8 mouse cellular contexts compared by ENCODE assay signal in the genomic region with DNA sequence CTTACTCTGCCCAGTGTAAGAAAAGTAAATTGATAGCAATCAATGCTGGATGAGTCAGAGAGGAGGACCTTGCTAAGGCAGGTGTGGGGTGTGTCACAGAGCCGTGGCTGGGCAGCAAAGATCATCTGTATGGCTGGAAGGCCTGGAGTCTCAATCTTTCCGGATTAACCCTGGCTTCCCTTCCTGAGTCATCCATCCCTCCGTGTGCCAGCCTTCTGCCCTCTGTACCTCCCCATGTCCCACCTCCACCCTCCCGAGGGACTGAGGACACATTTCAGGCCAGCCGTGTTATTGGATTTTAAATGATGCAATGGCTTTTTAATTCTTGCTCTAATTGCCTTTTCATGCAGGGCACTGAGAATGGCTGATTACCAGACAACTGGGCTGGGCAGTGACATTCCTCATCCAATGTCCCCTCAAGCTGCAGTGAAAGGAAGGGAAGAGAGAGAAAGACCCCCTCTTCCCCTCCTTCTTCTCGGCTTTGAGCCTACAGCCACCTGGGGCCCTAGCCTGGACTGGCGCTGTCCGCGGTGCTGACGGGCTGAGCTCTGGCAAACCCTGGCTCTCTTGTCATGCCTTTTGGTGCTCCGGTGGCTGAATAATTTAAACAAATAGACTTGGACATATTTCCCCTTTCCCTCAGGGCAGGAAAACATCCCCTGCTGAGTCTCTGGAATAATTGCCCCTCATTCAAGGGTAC. TPM values are rescaled to one million over a fixed set of nuclear protein-coding genes. Genes with fewer than 3 reads are reported as not detected.
DNase-seq lines count a peak whose midpoint lies in the region; ATAC-seq and TF ChIP-seq lines count a peak whose summit lies in the region.

No protein-coding gene starts in this region.

- H3K36me3 ChIP-seq in ES-Bruce4 (ENCODE audit: control insufficient read depth, insufficient read depth, low read length, poor library complexity, severe bottlenecking), result no peaks in the 10 kb centered on the region
- no peaks in the 10 kb centered on the region for H3K36me3 ChIP-seq in hindbrain, embryonic 13.5 days
- no peaks in the 10 kb centered on the region for H3K36me3 ChIP-seq in stomach, postnatal 0 days (ENCODE audit: control insufficient read depth, insufficient read depth, low read length)

- no peaks in the 10 kb centered on the region for H3K27me3 ChIP-seq in ES-Bruce4 (ENCODE audit: control insufficient read depth, insufficient read depth, low read length, poor library complexity, severe bottlenecking)
- peaks cover 15% of the 10 kb centered on the region; the same call in 1 of the 2 replicates for H3K27me3 ChIP-seq in hindbrain, embryonic 13.5 days
- H3K27me3 ChIP-seq in stomach, postnatal 0 days (ENCODE audit: control insufficient read depth, insufficient read depth, low read length), result no peaks in the 10 kb centered on the region

- TF ChIP-seq POLR2A in ES-Bruce4 (IDR thresholded peaks at IDR 0.05; ENCODE audit: insufficient read depth, low read length), result no peak

- DNase-seq in heart, adult 18-20 months, result peak; percentile 24 to 71
- no peak for DNase-seq in heart, adult 9 months (ENCODE audit: low spot score in 2 of 2)
- peak; percentile 91 for DNase-seq in embryo, embryonic 10 days (ENCODE audit: low spot score)
- DNase-seq in stomach, postnatal 0 days (ENCODE audit: low spot score), result peak; percentile 73
- no peak for DNase-seq in layer of hippocampus, adult 8-10 months (ENCODE audit: low spot score in 2 of 2)

- no peak overlapping the region for H3K4me3 ChIP-seq in ES-Bruce4 (ENCODE audit: low read depth, low read length)
- no peak overlapping the region for H3K4me3 ChIP-seq in hindbrain, embryonic 13.5 days
- no peak overlapping the region for H3K4me3 ChIP-seq in stomach, postnatal 0 days (ENCODE audit: low read depth, low read length)

- H3K27ac ChIP-seq in ES-Bruce4 (ENCODE audit: insufficient read depth, low read length), result no peak overlapping the region
- H3K27ac ChIP-seq in hindbrain, embryonic 13.5 days, result peak overlapping the region; percentile 66; the same call in 1 of the 2 replicates
- H3K27ac ChIP-seq in stomach, postnatal 0 days (replicated peaks), result no peak overlapping the region

- peak; percentile 52; the same call in 1 of the 2 replicates for TF ChIP-seq EP300 in ES-Bruce4 (IDR thresholded peaks at IDR 0.05; ENCODE audit: insufficient read depth, low read depth, low read length)
- TF ChIP-seq EP300 in stomach, postnatal 0 days (optimal IDR thresholded peaks at IDR 0.05), result no peak

- peak; percentile 62 for ATAC-seq in hindbrain, embryonic 13.5 days (ENCODE audit: low FRiP score)
- ATAC-seq in megakaryocyte progenitor cell, adult 5-6 weeks (replicated peaks; ENCODE audit: poor library complexity), result peak; percentile 68
- no peak for ATAC-seq in stomach, postnatal 0 days (ENCODE audit: low FRiP score, low TSS enrichment)

- no peaks in the 10 kb centered on the region for H3K9me3 ChIP-seq in ES-Bruce4 (replicated peaks; ENCODE audit: control insufficient read depth, insufficient read depth, low read length, poor library complexity, severe bottlenecking)
- H3K9me3 ChIP-seq in hindbrain, embryonic 13.5 days, result no peaks in the 10 kb centered on the region
- H3K9me3 ChIP-seq in stomach, postnatal 0 days (ENCODE audit: control insufficient read depth, low read length), result no peaks in the 10 kb centered on the region

- 9% methylated on average over 11 of the region's 11 CpGs for WGBS in hindbrain, embryonic 13.5 days
- WGBS in stomach, postnatal 0 days, result 23% methylated on average over 11 of the region's 11 CpGs

- peaks cover 6% of the 10 kb centered on the region for H3K4me1 ChIP-seq in ES-Bruce4 (ENCODE audit: control insufficient read depth, insufficient read depth, low read length)
- peaks cover 54% of the 10 kb centered on the region for H3K4me1 ChIP-seq in hindbrain, embryonic 13.5 days (replicated peaks)
- H3K4me1 ChIP-seq in stomach, postnatal 0 days (replicated peaks; ENCODE audit: control insufficient read depth, insufficient read depth), result no peaks in the 10 kb centered on the region

- 0 out of 2 replicates have a peak overlapping the region, but pooled peaks have one; percentile 0 for H3K4me2 ChIP-seq in hindbrain, embryonic 13.5 days
- no peak overlapping the region for H3K4me2 ChIP-seq in stomach, postnatal 0 days (replicated peaks; ENCODE audit: low read depth)

- H3K9ac ChIP-seq in ES-Bruce4 (ENCODE audit: low read depth, poor library complexity, severe bottlenecking), result no peak overlapping the region
- no peak overlapping the region for H3K9ac ChIP-seq in hindbrain, embryonic 13.5 days
- H3K9ac ChIP-seq in stomach, postnatal 0 days (ENCODE audit: low read length), result no peak overlapping the region

- no peak for TF ChIP-seq CTCF in ES-Bruce4 (IDR thresholded peaks at IDR 0.05; ENCODE audit: low read depth, low read length)
- no peak for TF ChIP-seq CTCF in stomach, postnatal 0 days (IDR thresholded peaks at IDR 0.05; ENCODE audit: low read depth)

RNA-seq across cellular contexts. Expression of gene Lemd2, which starts 24.1 kb away (rescaled TPM):
- total RNA-seq in heart, adult 18-20 months (2021), result 10 to 100 TPM; 28.0 to 30.5 TPM
- 31.6 and 38.7 TPM in 2 replicates for polyA plus RNA-seq in ES-Bruce4 (2011; ENCODE audit: insufficient read depth, insufficient read length, low read depth, missing spikeins)
- polyA plus RNA-seq in hindbrain, embryonic 13.5 days (2015; fragmentation: Nextera tagmentation; extraction: Ambion mirVana), result 19.0 and 19.9 TPM in 2 replicates
- total RNA-seq in megakaryocyte progenitor cell, adult 5-6 weeks (2015), result 12.1 and 13.0 TPM in 2 replicates
- 21.4 and 21.8 TPM in 2 replicates for total RNA-seq in megakaryocyte progenitor cell, adult 5-6 weeks (2017)
- 9.6 and 9.9 TPM in 2 replicates for polyA plus RNA-seq in stomach, postnatal 0 days (2015; fragmentation: Nextera tagmentation; extraction: Ambion mirVana)
- 10 to 100 TPM; 41.9 to 48.4 (median 43.0) TPM for total RNA-seq in layer of hippocampus, adult 8-10 months (2022)

Comparison
In these comparisons a context has a peak if more than half of its experiments do, and no peak if none do; other contexts are left out.
1. DNase-seq: peak in heart, adult 18-20 months (2 of 2), embryo, embryonic 10 days (single experiment) and stomach, postnatal 0 days (single experiment); none in heart, adult 9 months (0 of 2) and layer of hippocampus, adult 8-10 months (0 of 2).